Mouse (Mus musculus): ENCODE results near the gene Il9r. TPM values are rescaled to one million over a fixed set of nuclear protein-coding genes. Genes with fewer than 3 reads are reported as not detected.

The Il9r gene
- polyA plus RNA-seq, 2 experiments = 0.08 to 0.16 TPM

GRCm38 (mm10) chr11:32137719-32138613, 62.1 kb downstream of the Il9r start:
- no peaks in the 10 kb centered on the region for H3K36me3 ChIP-seq (replicated peaks; ENCODE audit: control insufficient read depth, insufficient read depth, low read depth)
- H3K27me3 ChIP-seq (ENCODE audit: control insufficient read depth, insufficient read depth, low read length) = no peaks in the 10 kb centered on the region
- H3K4me2 ChIP-seq (ENCODE audit: low read depth) = no peak overlapping the region
- no peak for ATAC-seq (ENCODE audit: insufficient read depth)
- no peaks in the 10 kb centered on the region for H3K9me3 ChIP-seq (ENCODE audit: control insufficient read depth, low read length)
- no peaks in the 10 kb centered on the region for H3K4me1 ChIP-seq (replicated peaks; ENCODE audit: control insufficient read depth in 2 of 2, insufficient read depth in 2 of 2, low read length in 1 of 2)
- TF ChIP-seq EP300 (IDR thresholded peaks at IDR 0.05; ENCODE audit: low read depth) = no peak
- no peak for TF ChIP-seq CTCF (IDR thresholded peaks at IDR 0.05; ENCODE audit: low read depth)
- H3K27ac ChIP-seq = no peak overlapping the region
- no peak for DNase-seq (ENCODE audit: low read depth in 3 of 3, low spot score in 3 of 3)
- 28% methylated on average over 15 of the region's 15 CpGs for WGBS (ENCODE audit: insufficient replicate concordance)
- H3K9ac ChIP-seq (replicated peaks) = no peak overlapping the region
- H3K4me3 ChIP-seq (ENCODE audit: insufficient read depth in 1 of 2, low read depth in 2 of 2, low read length in 2 of 2) = no peak overlapping the region

Other genes starting within 250 kb of the Il9r start
- gene 4930524B15Rik, start 234.7 kb downstream of the Il9r start, polyA plus RNA-seq (2012; rRNA removed) = 0.02 TPM in 1 of 2 replicates, not detected in the other
- not detected in 2 replicates for gene 4930524B15Rik, start 234.7 kb downstream of the Il9r start, polyA plus RNA-seq (2014; fragmentation: Nextera tagmentation; extraction: Ambion mirVana)
- gene Nsg2, start 199.8 kb downstream of the Il9r start, polyA plus RNA-seq (2012; rRNA removed) = 0.09 and 0.82 TPM in 2 replicates
- not detected in 2 replicates for gene Nsg2, start 199.8 kb downstream of the Il9r start, polyA plus RNA-seq (2014; fragmentation: Nextera tagmentation; extraction: Ambion mirVana)
- 56.8 and 67.9 TPM in 2 replicates for gene Snrnp25, start 5.1 kb upstream of the Il9r start, polyA plus RNA-seq (2012; rRNA removed)
- gene Snrnp25, start 5.1 kb upstream of the Il9r start, polyA plus RNA-seq (2014; fragmentation: Nextera tagmentation; extraction: Ambion mirVana) = 93.1 and 111 TPM in 2 replicates
- 5.8 and 6.2 TPM in 2 replicates for gene Rhbdf1, start 22.0 kb upstream of the Il9r start, polyA plus RNA-seq (2012; rRNA removed)
- 3.0 and 4.4 TPM in 2 replicates for gene Rhbdf1, start 22.0 kb upstream of the Il9r start, polyA plus RNA-seq (2014; fragmentation: Nextera tagmentation; extraction: Ambion mirVana)
- 8.1 and 9.9 TPM in 2 replicates for gene Mpg, start 26.2 kb upstream of the Il9r start, polyA plus RNA-seq (2012; rRNA removed)
- 17.0 and 18.1 TPM in 2 replicates for gene Mpg, start 26.2 kb upstream of the Il9r start, polyA plus RNA-seq (2014; fragmentation: Nextera tagmentation; extraction: Ambion mirVana)
- 36.8 and 44.5 TPM in 2 replicates for gene Nprl3, start 67.4 kb upstream of the Il9r start, polyA plus RNA-seq (2012; rRNA removed)
- gene Nprl3, start 67.4 kb upstream of the Il9r start, polyA plus RNA-seq (2014; fragmentation: Nextera tagmentation; extraction: Ambion mirVana) = 16.5 and 16.8 TPM in 2 replicates
- gene Hba-x, start 76.1 kb upstream of the Il9r start, polyA plus RNA-seq (2012; rRNA removed) = 32.1 and 38.8 TPM in 2 replicates
- 74.9 and 85.3 TPM in 2 replicates for gene Hba-x, start 76.1 kb upstream of the Il9r start, polyA plus RNA-seq (2014; fragmentation: Nextera tagmentation; extraction: Ambion mirVana)
- 26,041 and 60,430 TPM in 2 replicates for gene Hba-a1, start 83.2 kb upstream of the Il9r start, polyA plus RNA-seq (2012; rRNA removed)
- gene Hba-a1, start 83.2 kb upstream of the Il9r start, polyA plus RNA-seq (2014; fragmentation: Nextera tagmentation; extraction: Ambion mirVana) = 70,707 and 74,513 TPM in 2 replicates
- 127 and 156 TPM in 2 replicates for gene Hbq1b, start 86.7 kb upstream of the Il9r start, polyA plus RNA-seq (2012; rRNA removed)
- gene Hbq1b, start 86.7 kb upstream of the Il9r start, polyA plus RNA-seq (2014; fragmentation: Nextera tagmentation; extraction: Ambion mirVana) = 157 and 161 TPM in 2 replicates
- gene Hba-a2, start 96.2 kb upstream of the Il9r start, polyA plus RNA-seq (2012; rRNA removed) = 214,511 and 362,158 TPM in 2 replicates
- 162,484 and 169,597 TPM in 2 replicates for gene Hba-a2, start 96.2 kb upstream of the Il9r start, polyA plus RNA-seq (2014; fragmentation: Nextera tagmentation; extraction: Ambion mirVana)
- 7.8 and 9.1 TPM in 2 replicates for gene Hbq1a, start 99.8 kb upstream of the Il9r start, polyA plus RNA-seq (2012; rRNA removed)
- gene Hbq1a, start 99.8 kb upstream of the Il9r start, polyA plus RNA-seq (2014; fragmentation: Nextera tagmentation; extraction: Ambion mirVana) = 7.9 TPM in 2 replicates
- 0.75 and 0.83 TPM in 2 replicates for gene Sh3pxd2b, start 147.5 kb upstream of the Il9r start, polyA plus RNA-seq (2012; rRNA removed)
- 0.56 and 0.89 TPM in 2 replicates for gene Sh3pxd2b, start 147.5 kb upstream of the Il9r start, polyA plus RNA-seq (2014; fragmentation: Nextera tagmentation; extraction: Ambion mirVana)

Measured in liver, embryonic 14.5 days (tissue).